Mouse (Mus musculus): ENCODE measurements at regions not wholly inside any gene's neighbourhood (a gene's known extent, or its start where the extent isn't known, plus 50 kb on each side); places are given as distances from the start of the nearest gene placed in this dataset.
A peak's percentile ranks its signal among the peaks of the same experiment; 100 is the strongest.
"Not testable (repeated sequence)": the region's sequence is repeated elsewhere in the genome, so short reads cannot be mapped to it uniquely, and the experiment has no call there.

DNA sequence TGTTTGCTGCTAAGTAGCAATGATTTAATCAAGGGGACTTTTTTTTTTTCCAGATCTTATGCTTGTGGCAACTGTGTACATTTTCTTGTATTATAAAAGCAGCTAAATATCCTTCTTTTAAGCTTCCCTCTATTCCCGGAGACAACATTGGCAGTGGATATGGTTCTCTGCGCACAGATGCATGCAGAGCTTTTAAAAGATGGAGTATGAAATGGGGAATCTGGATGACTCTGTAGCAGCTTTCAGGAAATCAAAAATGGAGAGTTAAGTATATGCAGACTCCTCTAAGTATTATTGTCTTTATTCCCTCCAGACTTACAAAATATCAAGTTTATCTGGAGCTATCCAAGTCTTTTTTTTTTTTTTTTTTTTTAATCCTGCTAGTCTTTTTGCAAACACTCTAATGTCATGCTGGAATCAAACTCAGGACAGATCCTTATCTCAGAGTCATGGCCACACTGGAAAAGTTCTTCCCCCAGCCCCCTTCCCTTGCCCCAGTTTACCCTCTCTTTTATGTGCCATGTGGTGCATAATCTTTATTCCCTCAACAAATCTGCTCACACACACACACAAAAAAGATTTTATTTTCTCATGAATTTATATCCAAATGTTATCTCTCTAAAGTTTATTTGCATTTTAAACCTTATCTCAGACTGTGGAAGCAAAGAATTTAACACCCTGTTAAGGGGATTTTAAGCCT, 1080.3 kb upstream of the Cdh6 start:
- no peaks in the 10 kb centered on the region for H3K36me3 ChIP-seq (ENCODE audit: control insufficient read depth, insufficient read depth, low read length)
- no peaks in the 10 kb centered on the region; the same call in 1 of the 2 replicates for H3K4me1 ChIP-seq (ENCODE audit: control insufficient read depth, insufficient read depth, low read length)
- no peak overlapping the region for H3K9ac ChIP-seq (replicated peaks; ENCODE audit: low read length)
- no peak overlapping the region for H3K27ac ChIP-seq (replicated peaks; ENCODE audit: low read depth, low read length)
- no peak overlapping the region for H3K4me3 ChIP-seq (replicated peaks; ENCODE audit: low read depth, low read length)
- no peaks in the 10 kb centered on the region for H3K9me3 ChIP-seq (ENCODE audit: control insufficient read depth, low read length)
- 89% methylated on average over 2 of the region's 2 CpGs for WGBS
- ATAC-seq (ENCODE audit: low FRiP score, low TSS enrichment): no peak
- H3K27me3 ChIP-seq (ENCODE audit: control insufficient read depth, insufficient read depth, low read length): no peaks in the 10 kb centered on the region
- DNase-seq: no peak
- H3K4me2 ChIP-seq (ENCODE audit: low read length): no peak overlapping the region

GRCm38 (mm10) chr15:14251773-14252172, 1078.3 kb upstream of the Cdh6 start:
- DNase-seq (no peak), ATAC-seq (ENCODE audit: low FRiP score, low TSS enrichment) (no peak)
- H3K27ac ChIP-seq (replicated peaks; ENCODE audit: low read depth, low read length): no peak overlapping the region
- 86% methylated on average over 2 of the region's 2 CpGs for WGBS
- H3K4me3 ChIP-seq (replicated peaks; ENCODE audit: low read depth, low read length): no peak overlapping the region
- H3K9me3 ChIP-seq (ENCODE audit: control insufficient read depth, low read length): no peaks in the 10 kb centered on the region
- no peaks in the 10 kb centered on the region for H3K36me3 ChIP-seq (ENCODE audit: control insufficient read depth, insufficient read depth, low read length)
- H3K4me1 ChIP-seq (ENCODE audit: control insufficient read depth, insufficient read depth, low read length): no peaks in the 10 kb centered on the region; the same call in 1 of the 2 replicates
- H3K27me3 ChIP-seq (ENCODE audit: control insufficient read depth, insufficient read depth, low read length): no peaks in the 10 kb centered on the region
- H3K9ac ChIP-seq (replicated peaks; ENCODE audit: low read length): no peak overlapping the region
- H3K4me2 ChIP-seq (ENCODE audit: low read length): no peak overlapping the region

DNA sequence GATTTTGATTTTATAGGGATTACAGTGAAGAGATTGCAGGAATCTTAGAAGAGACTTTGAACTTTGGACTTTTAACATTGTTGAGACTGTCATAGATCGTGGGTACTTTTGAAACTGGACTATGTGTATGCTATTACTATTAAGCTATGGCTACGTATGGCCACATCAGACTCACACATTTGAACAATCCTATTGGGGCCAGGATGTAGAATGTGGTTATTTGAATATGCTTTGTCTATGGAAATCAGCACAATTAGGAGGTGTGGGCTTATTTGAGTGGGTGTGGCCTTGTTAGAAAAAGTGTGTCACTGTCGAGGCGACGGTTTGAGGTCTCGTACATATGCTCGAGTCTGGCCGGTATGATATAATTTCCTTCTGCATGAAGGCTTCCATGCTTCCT, 1041.8 kb upstream of the Cdh6 start:
- H3K36me3 ChIP-seq (ENCODE audit: control insufficient read depth, insufficient read depth, low read length): no peaks in the 10 kb centered on the region
- no peak overlapping the region for H3K27ac ChIP-seq (replicated peaks; ENCODE audit: low read depth, low read length)
- H3K27me3 ChIP-seq (ENCODE audit: control insufficient read depth, insufficient read depth, low read length): no peaks in the 10 kb centered on the region
- DNase-seq (no peak), ATAC-seq (ENCODE audit: low FRiP score, low TSS enrichment) (no peak)
- H3K9ac ChIP-seq (replicated peaks; ENCODE audit: low read length): no peak overlapping the region
- H3K9me3 ChIP-seq (ENCODE audit: control insufficient read depth, low read length): no peaks in the 10 kb centered on the region
- H3K4me3 ChIP-seq (replicated peaks; ENCODE audit: low read depth, low read length): no peak overlapping the region
- no peak overlapping the region for H3K4me2 ChIP-seq (ENCODE audit: low read length)
- WGBS: 94% methylated on average over 8 of the region's 8 CpGs
- no peaks in the 10 kb centered on the region for H3K4me1 ChIP-seq (ENCODE audit: control insufficient read depth, insufficient read depth, low read length)

DNA sequence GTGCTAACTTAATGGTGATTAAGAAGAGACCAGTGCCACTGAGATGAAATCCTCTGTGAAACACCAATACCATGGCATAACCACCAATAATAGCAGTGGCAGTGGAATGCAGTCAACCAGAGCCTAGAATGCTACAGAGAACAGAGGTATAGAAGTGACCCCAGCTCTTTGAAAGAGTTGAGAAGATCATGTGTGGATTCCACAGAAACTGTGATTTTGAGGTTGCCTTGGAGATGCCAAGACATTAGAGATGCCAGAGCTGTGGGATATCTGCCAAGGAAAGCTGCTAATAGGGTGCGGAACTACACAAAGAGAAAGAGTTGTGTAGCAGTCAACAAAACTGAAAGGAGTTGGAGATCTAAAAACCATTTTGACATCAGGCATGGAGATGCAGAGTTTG, 1041.3 kb upstream of the Cdh6 start:
- Histone ChIP-seq H3K27ac (replicated peaks; ENCODE audit: low read depth, low read length) (no peak overlapping the region), H3K36me3 (ENCODE audit: control insufficient read depth, insufficient read depth, low read length) (no peaks in the 10 kb centered on the region), H3K4me2 (ENCODE audit: low read length) (no peak overlapping the region), H3K4me3 (replicated peaks; ENCODE audit: low read depth, low read length) (no peak overlapping the region), H3K9me3 (ENCODE audit: control insufficient read depth, low read length) (no peaks in the 10 kb centered on the region), H3K27me3 (ENCODE audit: control insufficient read depth, insufficient read depth, low read length) (no peaks in the 10 kb centered on the region), H3K9ac (replicated peaks; ENCODE audit: low read length) (no peak overlapping the region), H3K4me1 (ENCODE audit: control insufficient read depth, insufficient read depth, low read length) (no peaks in the 10 kb centered on the region)
- peak; percentile 42 for DNase-seq
- WGBS: 69% methylated on average over 1 of the region's 1 CpGs
- ATAC-seq (ENCODE audit: low FRiP score, low TSS enrichment): no peak

DNA sequence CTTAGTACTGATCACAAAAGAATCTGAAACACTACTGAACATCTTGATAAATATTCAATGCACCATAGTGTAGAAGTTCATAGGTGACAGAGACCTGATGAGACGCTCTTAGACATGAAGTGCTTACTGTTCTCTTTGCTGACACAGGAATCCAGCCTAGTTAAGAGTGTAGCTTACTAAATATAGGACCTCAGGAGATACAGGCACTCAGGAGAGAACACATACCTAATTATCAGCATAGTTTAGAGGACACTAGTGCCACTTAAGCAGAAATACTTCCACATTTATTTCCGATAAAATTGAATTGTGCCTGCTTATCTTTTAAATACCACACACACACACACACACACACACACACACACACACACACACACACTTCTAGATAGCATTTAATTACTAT, 1004.0 kb upstream of the Cdh6 start:
- no peak for DNase-seq
- no peaks in the 10 kb centered on the region for H3K9me3 ChIP-seq (ENCODE audit: control insufficient read depth, low read length)
- H3K27me3 ChIP-seq (ENCODE audit: control insufficient read depth, insufficient read depth, low read length): no peaks in the 10 kb centered on the region
- no peak overlapping the region for H3K4me3 ChIP-seq (replicated peaks; ENCODE audit: low read depth, low read length)
- no peak overlapping the region for H3K9ac ChIP-seq (replicated peaks; ENCODE audit: low read length)
- no peak overlapping the region for H3K4me2 ChIP-seq (ENCODE audit: low read length)
- H3K4me1 ChIP-seq (ENCODE audit: control insufficient read depth, insufficient read depth, low read length): no peaks in the 10 kb centered on the region
- H3K36me3 ChIP-seq (ENCODE audit: control insufficient read depth, insufficient read depth, low read length): no peaks in the 10 kb centered on the region
- 96% methylated on average over 2 of the region's 2 CpGs for WGBS
- no peak for ATAC-seq (ENCODE audit: low FRiP score, low TSS enrichment)
- H3K27ac ChIP-seq (replicated peaks; ENCODE audit: low read depth, low read length): no peak overlapping the region

DNA sequence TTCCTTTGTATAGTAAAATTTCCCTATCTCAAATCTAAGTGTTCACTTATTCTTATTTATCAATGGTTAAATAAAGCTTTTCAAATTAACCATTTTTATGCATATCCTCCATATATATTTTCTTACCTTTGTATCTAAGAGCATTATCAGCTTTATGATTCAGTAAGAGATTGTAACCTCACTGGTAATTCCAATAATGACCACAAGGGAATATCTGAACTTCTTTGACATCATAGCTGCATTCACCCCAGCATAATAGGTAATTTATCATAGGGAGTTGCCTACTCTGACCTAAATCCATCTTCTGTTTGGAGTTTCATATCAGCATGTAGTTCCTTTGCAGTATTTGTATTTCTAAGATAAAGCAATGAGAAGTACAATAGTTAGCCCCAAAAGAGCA, 963.9 kb upstream of the Cdh6 start:
- H3K36me3 ChIP-seq (ENCODE audit: control insufficient read depth, insufficient read depth, low read length): no peaks in the 10 kb centered on the region
- no peaks in the 10 kb centered on the region for H3K4me1 ChIP-seq (ENCODE audit: control insufficient read depth, insufficient read depth, low read length)
- no peak for DNase-seq
- H3K4me2 ChIP-seq (ENCODE audit: low read length): no peak overlapping the region
- no peaks in the 10 kb centered on the region for H3K27me3 ChIP-seq (ENCODE audit: control insufficient read depth, insufficient read depth, low read length)
- H3K27ac ChIP-seq (replicated peaks; ENCODE audit: low read depth, low read length): no peak overlapping the region
- H3K4me3 ChIP-seq (replicated peaks; ENCODE audit: low read depth, low read length): no peak overlapping the region
- ATAC-seq (ENCODE audit: low FRiP score, low TSS enrichment): no peak
- H3K9ac ChIP-seq (replicated peaks; ENCODE audit: low read length): no peak overlapping the region
- H3K9me3 ChIP-seq (ENCODE audit: control insufficient read depth, low read length): no peaks in the 10 kb centered on the region

DNA sequence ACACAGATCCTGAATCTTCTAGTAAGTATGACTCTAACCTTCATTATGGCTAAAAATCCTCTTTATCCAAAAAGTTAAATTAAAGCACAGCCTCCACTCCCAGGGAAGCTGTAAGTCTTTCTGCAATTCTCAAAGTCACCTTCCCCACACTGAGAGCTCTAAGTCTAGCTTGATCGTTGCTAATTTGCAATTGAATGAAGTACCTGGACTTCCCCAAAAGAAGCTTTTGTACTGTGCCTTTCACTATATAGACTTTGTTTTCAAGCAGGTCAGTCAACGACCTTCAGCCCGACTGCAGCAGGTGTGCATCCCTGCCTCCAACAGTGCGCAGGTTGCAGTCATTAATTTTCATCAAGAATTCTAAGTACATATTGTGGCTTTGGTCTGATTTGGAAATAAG, 950.4 kb upstream of the Cdh6 start:
- no peak for ATAC-seq (ENCODE audit: low FRiP score, low TSS enrichment)
- Histone ChIP-seq H3K4me2 (ENCODE audit: low read length) (no peak overlapping the region), H3K9me3 (ENCODE audit: control insufficient read depth, low read length) (peaks cover 4% of the 10 kb centered on the region; the same call in 1 of the 2 replicates), H3K9ac (replicated peaks; ENCODE audit: low read length) (no peak overlapping the region), H3K27ac (replicated peaks; ENCODE audit: low read depth, low read length) (no peak overlapping the region), H3K4me1 (ENCODE audit: control insufficient read depth, insufficient read depth, low read length) (no peaks in the 10 kb centered on the region), H3K27me3 (ENCODE audit: control insufficient read depth, insufficient read depth, low read length) (no peaks in the 10 kb centered on the region), H3K4me3 (replicated peaks; ENCODE audit: low read depth, low read length) (no peak overlapping the region), H3K36me3 (ENCODE audit: control insufficient read depth, insufficient read depth, low read length) (no peaks in the 10 kb centered on the region)
- no peak for DNase-seq
- WGBS: 88% methylated on average over 4 of the region's 4 CpGs

GRCm38 (mm10) chr15:14118321-14118720, 944.8 kb upstream of the Cdh6 start:
- 94% methylated on average over 3 of the region's 3 CpGs for WGBS
- DNase-seq; H3K36me3 ChIP-seq (ENCODE audit: control insufficient read depth, insufficient read depth, low read length): not testable (repeated sequence)

GRCm38 (mm10) chr15:14101757-14102156, 928.3 kb upstream of the Cdh6 start:
- DNase-seq (no peak), ATAC-seq (ENCODE audit: low FRiP score, low TSS enrichment) (no peak)
- Histone ChIP-seq H3K9me3 (ENCODE audit: control insufficient read depth, low read length) (no peaks in the 10 kb centered on the region), H3K4me1 (ENCODE audit: control insufficient read depth, insufficient read depth, low read length) (no peaks in the 10 kb centered on the region), H3K4me2 (ENCODE audit: low read length) (no peak overlapping the region), H3K9ac (replicated peaks; ENCODE audit: low read length) (no peak overlapping the region), H3K27me3 (ENCODE audit: control insufficient read depth, insufficient read depth, low read length) (no peaks in the 10 kb centered on the region), H3K27ac (replicated peaks; ENCODE audit: low read depth, low read length) (no peak overlapping the region), H3K36me3 (ENCODE audit: control insufficient read depth, insufficient read depth, low read length) (no peaks in the 10 kb centered on the region), H3K4me3 (replicated peaks; ENCODE audit: low read depth, low read length) (no peak overlapping the region)
- 51% methylated on average over 1 of the region's 1 CpGs for WGBS

More at GRCm38 (mm10) chr15:14118321-14118720, 944.8 kb upstream of the Cdh6 start:
- not testable (repeated sequence) for H3K4me1 ChIP-seq (ENCODE audit: control insufficient read depth, insufficient read depth, low read length); ATAC-seq (ENCODE audit: low FRiP score, low TSS enrichment); H3K9me3 ChIP-seq (ENCODE audit: control insufficient read depth, low read length); H3K27ac ChIP-seq (replicated peaks; ENCODE audit: low read depth, low read length); H3K4me2 ChIP-seq (ENCODE audit: low read length); H3K4me3 ChIP-seq (replicated peaks; ENCODE audit: low read depth, low read length); H3K27me3 ChIP-seq (ENCODE audit: control insufficient read depth, insufficient read depth, low read length); H3K9ac ChIP-seq (replicated peaks; ENCODE audit: low read length)

Data from midbrain, embryonic 14.5 days (tissue).